Mouse (Mus musculus) CH12.LX (cell line): ENCODE results near the gene Efhb.

Source experiments
- CHD2 ChIP-seq: IDR thresholded peaks from 2 replicates; pipeline ENCODE4 v1.6.1; 2011; ENCODE audit warnings: low read length, improper control_type of control experiment
- CTCF ChIP-seq, 2 experiments: IDR thresholded peaks in 1 of 2; conservative IDR thresholded peaks in 1 of 2; 2 replicates each; pipeline ENCODE4 v1.5.1; 2011 to 2012; ENCODE audit warnings: low read depth in 2 of 2, low read length in 2 of 2, improper control_type of control experiment in 1 of 2, inconsistent platforms in 1 of 2, mild to moderate bottlenecking in 1 of 2, moderate library complexity in 1 of 2
- E2F4 ChIP-seq: IDR thresholded peaks from 2 replicates; pipeline ENCODE4 v1.6.1; 2011; ENCODE audit warnings: low read depth, low read length, improper control_type of control experiment; ENCODE audit not compliant: insufficient replicate concordance
- GABPA ChIP-seq: IDR thresholded peaks from 2 replicates; pipeline ENCODE4 v1.6.1; 2012; ENCODE audit warnings: low read depth, low read length, improper control_type of control experiment, inconsistent platforms; ENCODE audit not compliant: insufficient replicate concordance
- KAT2A ChIP-seq: IDR thresholded peaks from 2 replicates; pipeline ENCODE4 v1.6.1; 2012; ENCODE audit warnings: low read length, improper control_type of control experiment, inconsistent platforms; ENCODE audit not compliant: insufficient replicate concordance
- MAX ChIP-seq: IDR thresholded peaks from 2 replicates; pipeline ENCODE4 v1.6.1; 2011; ENCODE audit warnings: low read length, improper control_type of control experiment
- POLR2A ChIP-seq: IDR thresholded peaks from 2 replicates; pipeline ENCODE4 v1.6.1; 2011; ENCODE audit warnings: low read depth, mild to moderate bottlenecking, improper control_type of control experiment, low read length
- POLR2AphosphoS2 ChIP-seq: IDR thresholded peaks from 2 replicates; pipeline ENCODE4 v1.6.1; 2011; ENCODE audit warnings: low read depth, low read length, improper control_type of control experiment
- TBP ChIP-seq: conservative IDR thresholded peaks from 2 replicates; pipeline ENCODE4 v1.6.1; 2011; ENCODE audit warnings: low read depth, low read length, improper control_type of control experiment
- USF1 ChIP-seq: IDR thresholded peaks from 2 replicates; pipeline ENCODE4 v1.6.1; 2014; ENCODE audit warnings: low read depth, mild to moderate bottlenecking, inconsistent platforms, low read length, improper control_type of control experiment
- ZKSCAN1 ChIP-seq: IDR thresholded peaks from 2 replicates; pipeline ENCODE4 v1.6.1; 2012; ENCODE audit warnings: low read depth, inconsistent platforms, low read length, improper control_type of control experiment, borderline replicate concordance

DNA sequence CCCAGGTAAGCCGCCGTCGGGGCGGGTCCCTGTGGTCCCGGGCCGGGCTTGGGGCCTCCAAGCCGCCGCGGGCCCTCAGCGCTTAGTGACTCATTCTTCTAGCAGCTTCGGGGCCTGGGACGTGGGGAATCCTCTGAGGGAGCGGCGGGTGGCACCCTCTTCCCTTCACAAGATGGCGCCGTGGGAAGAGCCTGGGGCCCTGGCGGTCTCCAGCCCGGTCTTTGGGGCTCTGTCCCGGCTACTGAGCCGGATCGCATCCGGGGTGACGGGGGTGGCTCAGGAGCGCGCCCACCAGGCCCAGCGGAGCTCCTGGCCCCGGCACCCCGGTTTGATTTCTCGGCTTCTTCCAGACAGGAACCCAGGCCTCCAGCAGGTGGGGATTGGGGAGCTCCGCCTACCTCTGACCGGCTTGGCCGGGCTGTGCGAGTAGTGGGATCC is 16.5 kb upstream of the Efhb start:
- no peak for TF ChIP-seq GABPA
- no peak for TF ChIP-seq E2F4
- TF ChIP-seq POLR2AphosphoS2, result no peak
- no peak for TF ChIP-seq MAX
- TF ChIP-seq ZKSCAN1, result no peak
- no peak for TF ChIP-seq CTCF (conservative IDR thresholded peaks at IDR 0.05 in 1 of 2, IDR thresholded peaks at IDR 0.05 in 1 of 2; ENCODE audit: low read depth in 2 of 2, low read length in 2 of 2)
- TF ChIP-seq KAT2A, result no peak
- no peak for TF ChIP-seq CHD2
- no peak for TF ChIP-seq USF1
- no peak for TF ChIP-seq TBP
- TF ChIP-seq POLR2A, result no peak
